Mouse (Mus musculus): Measurements from ENCODE around the gene Amt. TPM values are rescaled to one million over a fixed set of nuclear protein-coding genes. Genes with fewer than 3 reads are reported as not detected.

The Amt gene
- polyA plus RNA-seq, 1 experiment: 2.0 TPM

DNA sequence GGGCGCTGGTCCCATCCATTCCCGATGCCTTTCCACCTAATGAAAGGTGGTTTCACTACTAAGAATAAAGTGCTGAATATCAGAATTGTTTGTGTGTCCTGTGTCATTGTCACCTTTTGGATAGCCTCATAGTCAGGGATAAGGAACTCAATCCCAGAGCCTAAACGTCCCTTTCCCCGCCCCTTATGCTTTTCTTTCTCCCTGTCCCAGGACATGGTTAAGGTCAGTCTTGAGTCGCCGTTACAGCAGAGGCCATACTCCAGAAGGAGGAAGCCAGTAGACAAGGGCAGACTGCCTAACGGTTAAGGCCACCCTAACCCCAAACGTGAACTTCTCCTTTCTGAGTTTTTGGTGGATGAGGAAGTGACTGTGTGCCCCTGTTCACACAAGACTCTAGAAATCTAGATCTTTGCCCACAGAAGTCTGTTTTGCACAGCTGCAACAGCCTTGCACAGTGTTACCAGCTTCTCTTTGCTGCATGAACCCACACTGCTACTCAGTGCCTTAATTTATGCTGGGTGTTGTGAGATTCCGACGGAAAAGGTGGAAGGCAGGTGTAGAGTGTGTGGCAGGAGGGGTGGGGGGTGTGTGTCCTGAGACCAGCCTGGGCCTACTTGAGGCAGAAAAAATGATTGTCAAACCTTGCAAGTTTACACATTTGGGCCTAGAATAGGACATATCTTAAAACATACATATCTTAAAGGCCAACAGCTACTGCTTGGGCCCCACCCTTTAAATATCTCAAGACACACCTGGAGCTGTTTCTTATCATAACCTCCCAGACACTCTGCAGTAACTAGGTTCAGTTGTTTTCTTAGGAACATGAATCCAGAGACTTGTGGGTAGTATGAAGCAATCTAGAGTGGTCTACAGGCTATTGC, 43.8 kb downstream of the Amt start:
- H3K27ac ChIP-seq (replicated peaks; ENCODE audit: low read depth, low read length): peak overlapping the region; percentile 91
- H3K4me3 ChIP-seq (ENCODE audit: insufficient read depth, low read depth, low read length): peak overlapping the region; percentile 90
- peaks cover 10% of the 10 kb centered on the region for H3K4me1 ChIP-seq (ENCODE audit: control insufficient read depth, insufficient read depth, insufficient read length, low read length)

DNA sequence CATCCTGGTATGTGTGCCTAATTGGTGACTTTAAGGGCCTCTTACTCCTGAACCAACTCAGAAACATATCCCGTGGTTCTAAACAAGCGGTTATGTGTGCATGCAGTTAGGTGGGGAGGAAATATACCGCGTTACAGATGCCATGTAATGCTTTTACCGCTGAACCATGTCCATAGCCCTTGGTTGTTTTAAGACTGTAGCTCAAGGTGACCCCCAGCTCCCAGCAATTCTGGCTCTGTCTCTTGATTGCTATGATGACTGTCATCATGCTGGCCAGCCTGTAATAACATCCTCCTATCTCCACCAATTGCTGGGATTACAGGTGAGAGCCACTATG, 44.5 kb downstream of the Amt start:
- H3K4me3 ChIP-seq (ENCODE audit: insufficient read depth, low read depth, low read length): peak overlapping the region; percentile 16; the same call in 1 of the 2 replicates
- peaks cover 10% of the 10 kb centered on the region for H3K4me1 ChIP-seq (ENCODE audit: control insufficient read depth, insufficient read depth, insufficient read length, low read length)
- H3K27ac ChIP-seq (replicated peaks; ENCODE audit: low read depth, low read length): peak overlapping the region; percentile 88

DNA sequence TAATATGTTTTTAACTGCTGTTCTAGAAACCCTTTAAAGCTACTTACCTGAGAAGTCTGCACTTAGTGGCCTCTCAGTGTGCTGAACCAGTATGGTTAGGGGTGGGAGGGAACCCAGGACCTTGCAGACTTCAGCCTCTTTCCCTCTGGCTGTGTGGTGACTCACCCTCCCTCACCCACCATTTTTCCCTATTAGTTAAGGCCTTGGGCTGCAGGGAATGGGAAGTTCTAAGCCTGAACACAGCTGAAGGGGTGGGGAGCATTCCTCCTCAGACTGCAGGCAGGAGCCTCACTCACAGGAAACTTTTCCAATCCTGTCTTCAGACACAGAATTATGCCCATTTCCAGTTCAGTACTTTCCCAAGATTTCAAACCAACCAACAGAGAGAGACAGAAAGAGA, 45.1 kb downstream of the Amt start:
- Histone ChIP-seq H3K4me3 (ENCODE audit: insufficient read depth, low read depth, low read length) (no peak overlapping the region), H3K4me1 (ENCODE audit: control insufficient read depth, insufficient read depth, insufficient read length, low read length) (peaks cover 10% of the 10 kb centered on the region), H3K27ac (replicated peaks; ENCODE audit: low read depth, low read length) (peak overlapping the region; percentile 88)

DNA sequence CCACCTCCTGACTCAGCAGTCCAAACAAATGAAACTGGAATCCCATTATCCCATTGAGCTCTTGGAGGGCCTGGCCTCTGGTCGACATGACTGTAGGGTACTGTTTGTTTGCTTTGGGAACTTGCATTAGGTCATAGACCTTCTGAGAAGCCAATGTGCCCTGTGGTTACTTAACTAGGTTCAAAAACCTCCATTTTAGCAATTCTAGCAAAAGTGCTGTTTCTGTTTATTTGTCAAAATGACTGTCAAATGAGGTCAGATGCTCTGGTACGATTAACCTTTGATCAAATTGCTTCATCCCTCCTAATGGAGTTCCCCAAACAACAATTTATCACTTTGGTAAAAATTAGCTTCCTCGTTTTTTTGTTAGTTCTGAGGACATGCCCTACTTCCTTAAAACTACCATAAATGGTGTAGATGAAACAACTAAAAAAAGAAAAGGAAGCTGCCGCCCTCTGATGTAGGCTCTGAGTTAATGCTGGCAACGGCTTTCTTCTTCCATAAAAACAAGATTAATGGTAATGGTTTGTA, 45.7 kb downstream of the Amt start:
- no peak overlapping the region for H3K4me3 ChIP-seq (ENCODE audit: insufficient read depth, low read depth, low read length)
- H3K4me1 ChIP-seq (ENCODE audit: control insufficient read depth, insufficient read depth, insufficient read length, low read length): peaks cover 10% of the 10 kb centered on the region
- H3K27ac ChIP-seq (replicated peaks; ENCODE audit: low read depth, low read length): peak overlapping the region; percentile 88

DNA sequence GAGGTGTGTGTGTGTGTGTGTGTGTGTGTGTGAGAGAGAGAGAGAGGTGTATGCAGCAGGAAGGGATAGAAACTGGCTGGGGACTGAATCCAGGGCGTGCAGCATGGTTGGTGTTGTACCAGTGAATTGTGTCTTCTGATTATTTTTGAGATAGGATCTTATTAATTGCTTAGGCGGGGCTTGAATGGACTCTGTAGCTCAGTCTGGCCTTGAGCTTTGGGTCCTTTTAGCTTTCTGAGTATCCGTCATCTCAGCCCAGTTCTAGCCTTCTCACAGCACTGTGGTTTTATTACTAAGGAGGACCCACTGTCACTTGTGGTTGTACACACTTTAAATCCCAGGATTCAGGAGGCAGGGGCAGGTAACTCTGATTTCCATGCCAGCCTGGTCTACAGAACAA, 46.7 kb downstream of the Amt start:
- H3K27ac ChIP-seq (replicated peaks; ENCODE audit: low read depth, low read length): peak overlapping the region; percentile 86
- peaks cover 9% of the 10 kb centered on the region for H3K4me1 ChIP-seq (ENCODE audit: control insufficient read depth, insufficient read depth, insufficient read length, low read length)
- H3K4me3 ChIP-seq (ENCODE audit: insufficient read depth, low read depth, low read length): no peak overlapping the region

DNA sequence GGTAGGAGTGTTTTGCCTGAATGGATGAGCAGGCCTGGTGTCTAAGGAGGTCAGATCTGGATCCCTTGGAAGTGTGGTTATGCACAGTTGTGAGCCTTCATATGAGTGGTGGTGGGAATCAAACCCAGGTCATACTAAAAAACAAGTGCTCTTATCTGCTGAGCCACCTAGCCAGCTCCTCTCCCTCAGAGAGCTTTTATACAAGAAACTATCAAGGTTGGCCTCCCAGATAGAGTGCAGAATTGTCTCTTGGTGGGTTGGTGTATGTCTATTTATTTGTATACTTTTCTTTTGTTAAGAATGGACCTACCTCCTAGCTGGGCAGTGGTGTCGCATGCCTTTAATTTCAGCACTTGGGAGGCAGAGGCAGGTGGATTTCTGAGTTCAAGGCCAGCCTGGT, 47.2 kb downstream of the Amt start:
- H3K4me1 ChIP-seq (ENCODE audit: control insufficient read depth, insufficient read depth, insufficient read length, low read length): peaks cover 10% of the 10 kb centered on the region
- no peak overlapping the region for H3K27ac ChIP-seq (replicated peaks; ENCODE audit: low read depth, low read length)
- H3K4me3 ChIP-seq (ENCODE audit: insufficient read depth, low read depth, low read length): no peak overlapping the region

DNA sequence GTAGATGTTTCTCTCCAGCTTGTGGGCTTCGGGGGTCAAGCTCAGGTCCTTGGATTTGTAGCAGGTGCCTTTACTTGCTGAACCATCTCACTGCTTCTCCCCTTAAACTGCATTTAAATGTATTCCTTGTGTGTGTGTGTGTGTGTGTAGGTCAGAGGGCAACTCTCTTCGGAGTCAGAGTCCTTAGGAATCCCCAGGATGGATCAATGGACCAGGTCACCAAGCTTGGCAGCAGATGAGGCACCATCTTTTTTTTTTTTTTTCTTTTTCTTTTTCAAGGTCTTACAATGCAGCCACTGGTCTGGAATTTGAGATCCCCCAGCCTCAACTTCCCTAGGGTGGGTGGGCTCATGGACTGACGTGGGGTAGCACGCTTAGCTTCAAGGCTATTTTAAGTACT, 47.8 kb downstream of the Amt start:
- H3K4me3 ChIP-seq (ENCODE audit: insufficient read depth, low read depth, low read length): no peak overlapping the region
- peaks cover 15% of the 10 kb centered on the region for H3K4me1 ChIP-seq (ENCODE audit: control insufficient read depth, insufficient read depth, insufficient read length, low read length)
- no peak overlapping the region for H3K27ac ChIP-seq (replicated peaks; ENCODE audit: low read depth, low read length)

DNA sequence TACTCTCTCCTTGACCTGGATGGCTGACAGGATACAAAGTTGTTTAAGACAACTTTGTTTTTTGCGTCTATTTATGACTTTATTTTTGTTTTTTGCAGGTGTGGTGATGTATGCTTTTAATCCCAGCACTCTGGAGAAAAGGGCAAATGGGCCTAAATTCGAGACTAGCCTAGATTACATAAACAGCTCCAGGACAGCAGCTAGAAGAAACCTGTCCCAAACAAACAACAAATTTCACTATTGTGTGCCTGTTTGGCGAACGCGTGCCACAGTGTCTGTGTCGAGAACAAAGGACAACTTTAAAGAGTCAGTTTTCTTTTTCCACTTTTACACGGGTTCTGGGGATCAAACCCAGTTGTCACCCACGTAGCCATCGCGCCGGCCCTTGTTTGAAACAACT, 50.4 kb downstream of the Amt start:
- H3K27ac ChIP-seq (replicated peaks; ENCODE audit: low read depth, low read length): peak overlapping the region; percentile 89
- H3K4me1 ChIP-seq (ENCODE audit: control insufficient read depth, insufficient read depth, insufficient read length, low read length): peaks cover 7% of the 10 kb centered on the region; the same call in 1 of the 2 replicates
- H3K4me3 ChIP-seq (ENCODE audit: insufficient read depth, low read depth, low read length): peak overlapping the region; percentile 74

DNA sequence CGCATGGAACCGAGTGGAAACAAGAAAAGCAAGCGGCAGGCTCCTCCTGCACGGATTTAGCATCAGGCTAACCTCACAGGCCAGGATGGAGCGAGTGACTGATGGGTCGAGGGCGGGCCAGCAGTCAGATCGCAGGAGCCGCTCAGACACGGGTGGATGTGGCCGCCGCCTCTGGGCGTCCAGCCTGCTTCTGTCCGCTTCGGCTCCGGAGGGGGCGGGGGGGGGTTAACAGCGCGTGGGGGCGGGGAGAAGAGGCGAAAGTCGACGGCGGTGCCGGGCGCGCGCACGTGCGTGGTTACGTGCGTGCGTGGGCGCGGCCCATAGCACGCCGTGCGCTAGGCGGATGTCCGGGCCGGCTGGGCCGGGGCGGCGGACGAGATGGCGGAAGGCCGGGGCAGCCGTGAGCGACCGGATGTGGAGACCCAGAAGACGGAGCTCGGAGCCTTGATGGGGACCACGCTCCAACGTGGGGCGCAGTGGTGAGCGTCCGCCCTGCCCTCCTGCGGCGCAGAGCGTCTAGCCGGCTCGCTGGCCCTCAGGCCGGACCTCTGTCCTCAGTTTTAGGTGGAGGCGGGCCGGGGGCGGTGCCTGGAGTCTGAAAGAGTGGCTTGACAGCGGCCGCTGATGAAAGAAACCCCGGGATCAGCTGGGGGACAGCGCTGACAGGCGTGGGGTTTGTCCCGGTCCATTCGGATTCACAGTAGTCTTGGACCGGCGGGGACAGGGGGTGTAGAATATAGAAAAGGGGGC, 51.1 kb downstream of the Amt start, which contains the start of gene Usp4:
TSS of gene Usp4 (plus strand) at position 314 of the 750 bp plus-strand sequence.
- H3K4me3 ChIP-seq (ENCODE audit: insufficient read depth, low read depth, low read length): peak within 1 kb of the TSS; percentile 96
- H3K4me1 ChIP-seq (ENCODE audit: control insufficient read depth, insufficient read depth, insufficient read length, low read length): peaks cover 7% of the 10 kb centered on the region; the same call in 1 of the 2 replicates
- peak within 1 kb of the TSS; percentile 98 for H3K27ac ChIP-seq (replicated peaks; ENCODE audit: low read depth, low read length)

DNA sequence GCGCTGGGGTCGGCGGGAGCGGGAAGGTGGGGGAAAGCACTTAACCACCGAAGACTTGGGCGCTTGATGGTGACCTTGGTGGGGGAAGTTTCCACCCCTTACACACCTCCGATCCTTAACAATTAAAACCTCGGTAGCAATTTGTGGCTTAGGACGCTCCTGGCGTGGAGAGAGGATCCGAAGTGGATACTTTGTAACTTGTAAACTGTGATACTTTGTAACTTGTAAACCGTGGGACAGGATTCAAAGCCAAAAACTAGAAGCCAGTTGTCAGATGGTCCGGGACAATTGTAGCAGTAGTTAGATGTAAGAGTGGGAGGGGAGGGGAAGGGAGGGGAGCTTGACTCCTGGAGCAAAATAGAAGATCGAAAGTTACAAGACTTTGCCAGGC, 51.6 kb downstream of the Amt start:
- peak overlapping the region; percentile 98 for H3K27ac ChIP-seq (replicated peaks; ENCODE audit: low read depth, low read length)
- peaks cover 7% of the 10 kb centered on the region; the same call in 1 of the 2 replicates for H3K4me1 ChIP-seq (ENCODE audit: control insufficient read depth, insufficient read depth, insufficient read length, low read length)
- peak overlapping the region; percentile 96 for H3K4me3 ChIP-seq (ENCODE audit: insufficient read depth, low read depth, low read length)

DNA sequence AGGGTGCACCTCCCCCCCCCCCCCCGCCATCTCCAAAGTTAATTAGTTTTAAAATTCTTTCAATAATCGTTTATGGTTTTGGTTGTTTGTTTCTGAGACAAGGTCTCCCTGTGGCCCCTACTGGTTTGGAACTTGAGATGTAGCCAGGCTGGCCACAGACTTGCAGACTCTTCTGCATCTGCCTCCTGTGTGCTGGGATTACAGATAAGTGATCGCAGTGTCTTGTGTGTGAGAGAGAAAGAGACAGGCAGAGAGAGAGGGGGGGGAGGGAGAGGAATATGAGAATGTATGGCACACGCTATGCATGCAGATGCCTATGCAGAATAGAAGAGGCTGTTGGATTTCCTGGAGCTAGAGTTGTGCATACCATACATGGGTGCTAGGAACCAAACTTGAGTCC, 53.1 kb downstream of the Amt start:
- Histone ChIP-seq H3K4me1 (ENCODE audit: control insufficient read depth, insufficient read depth, insufficient read length, low read length) (peaks cover 7% of the 10 kb centered on the region; the same call in 1 of the 2 replicates), H3K4me3 (ENCODE audit: insufficient read depth, low read depth, low read length) (no peak overlapping the region), H3K27ac (replicated peaks; ENCODE audit: low read depth, low read length) (no peak overlapping the region)

Other genes starting within 250 kb of the Amt start
- gene Gmppb, start 247.6 kb upstream of the Amt start, polyA plus RNA-seq (2012; ENCODE audit: insufficient read depth, insufficient read length, missing spikeins): 8.2 and 11.1 TPM in 2 replicates
- gene Amigo3, start 243.7 kb upstream of the Amt start, polyA plus RNA-seq (2012; ENCODE audit: insufficient read depth, insufficient read length, missing spikeins): 0.40 and 0.88 TPM in 2 replicates
- not detected in 2 replicates for gene Mst1, start 216.4 kb upstream of the Amt start, polyA plus RNA-seq (2012; ENCODE audit: insufficient read depth, insufficient read length, missing spikeins)
- 40.0 TPM in 2 replicates for gene Rnf123, start 213.5 kb upstream of the Amt start, polyA plus RNA-seq (2012; ENCODE audit: insufficient read depth, insufficient read length, missing spikeins)
- gene Apeh, start 202.2 kb upstream of the Amt start, polyA plus RNA-seq (2012; ENCODE audit: insufficient read depth, insufficient read length, missing spikeins): 41.1 and 58.6 TPM in 2 replicates
- gene Bsn, start 106.5 kb upstream of the Amt start, polyA plus RNA-seq (2012; ENCODE audit: insufficient read depth, insufficient read length, missing spikeins): 0.24 and 0.29 TPM in 2 replicates
- 116 and 133 TPM in 2 replicates for gene Dag1, start 32.9 kb upstream of the Amt start, polyA plus RNA-seq (2012; ENCODE audit: insufficient read depth, insufficient read length, missing spikeins)
- gene Nicn1, start 6.4 kb upstream of the Amt start, polyA plus RNA-seq (2012; ENCODE audit: insufficient read depth, insufficient read length, missing spikeins): 21.6 and 23.1 TPM in 2 replicates
- 299 and 302 TPM in 2 replicates for gene Rhoa, start 9.3 kb downstream of the Amt start, polyA plus RNA-seq (2012; ENCODE audit: insufficient read depth, insufficient read length, missing spikeins)
- 24.2 and 32.4 TPM in 2 replicates for gene Tcta, start 9.3 kb downstream of the Amt start, polyA plus RNA-seq (2012; ENCODE audit: insufficient read depth, insufficient read length, missing spikeins)
- 770 and 989 TPM in 2 replicates for gene Gpx1, start 42.0 kb downstream of the Amt start, polyA plus RNA-seq (2012; ENCODE audit: insufficient read depth, insufficient read length, missing spikeins)
- 48.4 and 52.8 TPM in 2 replicates for gene Usp4, start 51.0 kb downstream of the Amt start, polyA plus RNA-seq (2012; ENCODE audit: insufficient read depth, insufficient read length, missing spikeins)
- gene 1700102P08Rik, start 96.0 kb downstream of the Amt start, polyA plus RNA-seq (2012; ENCODE audit: insufficient read depth, insufficient read length, missing spikeins): not detected in 2 replicates
- not detected in 2 replicates for gene Ccdc36, start 131.6 kb downstream of the Amt start, polyA plus RNA-seq (2012; ENCODE audit: insufficient read depth, insufficient read length, missing spikeins)
- gene BC048562, start 139.6 kb downstream of the Amt start, polyA plus RNA-seq (2012; ENCODE audit: insufficient read depth, insufficient read length, missing spikeins): not detected in 2 replicates
- gene Ccdc71, start 163.7 kb downstream of the Amt start, polyA plus RNA-seq (2012; ENCODE audit: insufficient read depth, insufficient read length, missing spikeins): 8.2 and 11.6 TPM in 2 replicates
- gene Klhdc8b, start 164.7 kb downstream of the Amt start, polyA plus RNA-seq (2012; ENCODE audit: insufficient read depth, insufficient read length, missing spikeins): 4.4 and 6.9 TPM in 2 replicates
- 19.1 and 38.4 TPM in 2 replicates for gene Lamb2, start 182.9 kb downstream of the Amt start, polyA plus RNA-seq (2012; ENCODE audit: insufficient read depth, insufficient read length, missing spikeins)
- gene Usp19, start 193.7 kb downstream of the Amt start, polyA plus RNA-seq (2012; ENCODE audit: insufficient read depth, insufficient read length, missing spikeins): 35.9 and 48.5 TPM in 2 replicates
- gene Qars, start 210.9 kb downstream of the Amt start, polyA plus RNA-seq (2012; ENCODE audit: insufficient read depth, insufficient read length, missing spikeins): 85.0 and 107 TPM in 2 replicates
- 40.9 and 45.7 TPM in 2 replicates for gene Qrich1, start 220.0 kb downstream of the Amt start, polyA plus RNA-seq (2012; ENCODE audit: insufficient read depth, insufficient read length, missing spikeins)